Mouse (Mus musculus): ENCODE data around the gene Smco4.

DNA sequence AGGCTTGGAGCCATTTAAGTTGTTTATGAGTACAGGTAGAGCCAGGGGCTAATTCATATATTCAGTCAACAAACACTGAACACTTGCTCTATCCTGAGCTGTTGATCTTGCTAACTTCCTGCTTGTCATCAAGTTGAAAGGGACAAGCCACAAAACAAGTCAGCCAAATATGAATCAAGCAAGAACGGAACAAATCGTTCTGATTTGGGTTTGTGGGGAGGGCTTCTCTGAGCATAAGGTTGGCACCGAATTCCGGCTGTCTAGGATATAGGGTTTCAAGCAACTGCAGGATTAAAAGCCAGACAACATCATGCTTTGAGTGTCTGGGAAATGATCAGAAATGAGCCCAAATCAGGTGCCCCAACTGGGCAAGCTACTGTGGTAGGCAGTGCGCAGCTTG is 88.8 kb downstream of the Smco4 start:
- TF ChIP-seq POLR2A (IDR thresholded peaks at IDR 0.05; ENCODE audit: insufficient read length, low read depth) (no peak), MAX (IDR thresholded peaks at IDR 0.05; ENCODE audit: low read depth) (no peak), E2F4 (IDR thresholded peaks at IDR 0.05; ENCODE audit: insufficient read depth) (no peak), TCF3 (IDR thresholded peaks at IDR 0.05; ENCODE audit: insufficient read length, low read depth) (no peak), SRF (IDR thresholded peaks at IDR 0.05; ENCODE audit: control insufficient read depth, insufficient read length, low read depth) (no peak), USF1 (IDR thresholded peaks at IDR 0.05; ENCODE audit: low read depth) (no peak), MYOG (IDR thresholded peaks at IDR 0.05; ENCODE audit: control insufficient read depth in 1 of 3, insufficient read depth in 1 of 3, insufficient read length in 2 of 3, low read depth in 2 of 3) (no peak), POLR2AphosphoS2 (IDR thresholded peaks at IDR 0.05; ENCODE audit: insufficient read length, low read depth) (no peak), MYOD1 (IDR thresholded peaks at IDR 0.05; ENCODE audit: control insufficient read depth in 1 of 3, insufficient read length in 2 of 3, low read depth in 2 of 3) (no peak), CEBPB (IDR thresholded peaks at IDR 0.05; ENCODE audit: insufficient read depth, poor library complexity, severe bottlenecking) (no peak)

All from myocyte (in vitro differentiated cells).